ENCODE assay signal across 11 mouse cellular contexts in genomic region chr8:122735110-122735509, GRCm38 (mm10). TPM values are rescaled to one million over a fixed set of nuclear protein-coding genes. Genes with fewer than 3 reads are reported as not detected.
DNase-seq lines count a peak whose midpoint lies in the region; ATAC-seq and TF ChIP-seq lines count a peak whose summit lies in the region.
"Had no signal": no experiment of that assay in that cellular context is flagged by ENCODE, and none has a peak within 500 bp of the region (broad histone marks: within the 10 kb centered on the region; RNA-seq: fewer than 3 reads in every experiment).

No protein-coding gene starts in this region.

- no peak for ATAC-seq in heart, embryonic 15.5 days (replicated peaks; ENCODE audit: insufficient number of reproducible peaks, insufficient read depth, low FRiP score, low read depth)
- no peak for ATAC-seq in forebrain, embryonic 15.5 days (replicated peaks)
- ATAC-seq in liver, embryonic 14.5 days (ENCODE audit: insufficient read depth) = no peak

- H3K4me3 ChIP-seq in heart, embryonic 15.5 days = no peak overlapping the region
- peak overlapping the region; percentile 45 to 62 for H3K4me3 ChIP-seq in MEL (ENCODE audit: control insufficient read depth in 1 of 2, insufficient read depth in 1 of 2, low read depth in 2 of 2, low read length in 2 of 2)
- H3K4me3 ChIP-seq in forebrain, embryonic 15.5 days = no peak overlapping the region
- no peak overlapping the region for H3K4me3 ChIP-seq in liver, embryonic 14.5 days (ENCODE audit: insufficient read depth in 1 of 2, low read depth in 2 of 2, low read length in 2 of 2)
- no peak overlapping the region for H3K4me3 ChIP-seq in embryonic facial prominence, embryonic 10.5 days
- H3K4me3 ChIP-seq: embryonic facial prominence, embryonic 13.5 days had no signal

- no peak overlapping the region for H3K27ac ChIP-seq in heart, embryonic 15.5 days
- H3K27ac ChIP-seq in MEL (ENCODE audit: control insufficient read depth, low read depth, low read length) = peak overlapping the region; percentile 87
- H3K27ac ChIP-seq in forebrain, embryonic 15.5 days (replicated peaks) = peak overlapping the region; percentile 93
- no peak overlapping the region for H3K27ac ChIP-seq in liver, embryonic 14.5 days
- no peak overlapping the region for H3K27ac ChIP-seq in embryonic facial prominence, embryonic 10.5 days (replicated peaks)
- H3K27ac ChIP-seq: embryonic facial prominence, embryonic 13.5 days had no signal

- TF ChIP-seq POLR2A in MEL (IDR thresholded peaks at IDR 0.05; ENCODE audit: control insufficient read depth in 1 of 2, insufficient read depth in 1 of 2, low read depth in 1 of 2, low read length in 2 of 2, poor library complexity in 1 of 2) = no peak

- peaks cover 46% of the 10 kb centered on the region for H3K27me3 ChIP-seq in heart, embryonic 15.5 days
- no peaks in the 10 kb centered on the region for H3K27me3 ChIP-seq in MEL (ENCODE audit: control insufficient read depth in 1 of 2, insufficient read depth in 2 of 2, low read length in 2 of 2)
- H3K27me3 ChIP-seq in forebrain, embryonic 15.5 days = no peaks in the 10 kb centered on the region
- peaks cover 10% of the 10 kb centered on the region for H3K27me3 ChIP-seq in liver, embryonic 14.5 days (ENCODE audit: control insufficient read depth, insufficient read depth, low read length)
- peaks cover 25% of the 10 kb centered on the region for H3K27me3 ChIP-seq in embryonic facial prominence, embryonic 10.5 days (replicated peaks; ENCODE audit: low read depth, poor library complexity, severe bottlenecking)

- no peak; the same call in 1 of the 2 replicates for TF ChIP-seq RAD21 in MEL (IDR thresholded peaks at IDR 0.05; ENCODE audit: low read depth, low read length)

- H3K36me3 ChIP-seq in heart, embryonic 15.5 days = no peaks in the 10 kb centered on the region
- peaks cover 0 to 16% of the 10 kb centered on the region in 2 experiments; a peak in 2 of 4 replicates for H3K36me3 ChIP-seq in MEL (ENCODE audit: control insufficient read depth in 1 of 2, insufficient read depth in 2 of 2, low read length in 2 of 2)
- no peaks in the 10 kb centered on the region for H3K36me3 ChIP-seq in forebrain, embryonic 15.5 days
- H3K36me3 ChIP-seq in liver, embryonic 14.5 days (replicated peaks; ENCODE audit: control insufficient read depth, insufficient read depth, low read depth) = no peaks in the 10 kb centered on the region
- no peaks in the 10 kb centered on the region for H3K36me3 ChIP-seq in embryonic facial prominence, embryonic 10.5 days (replicated peaks)
- H3K36me3 ChIP-seq: embryonic facial prominence, embryonic 13.5 days had no signal

- WGBS in heart, embryonic 15.5 days = 61% methylated on average over 3 of the region's 3 CpGs
- WGBS in forebrain, embryonic 15.5 days = 47% methylated on average over 3 of the region's 3 CpGs
- WGBS in liver, embryonic 14.5 days (ENCODE audit: insufficient replicate concordance) = 37% methylated on average over 3 of the region's 3 CpGs
- WGBS in embryonic facial prominence, embryonic 10.5 days = 60% methylated on average over 3 of the region's 3 CpGs

- intact Hi-C loops in heart, postnatal 25 days (cut with DNase I) = no loop called here

- no peak for TF ChIP-seq EP300 in MEL (IDR thresholded peaks at IDR 0.05; ENCODE audit: low read depth in 1 of 2, low read length in 2 of 2)
- no peak for TF ChIP-seq EP300 in liver, embryonic 14.5 days (IDR thresholded peaks at IDR 0.05; ENCODE audit: low read depth)

- no peaks in the 10 kb centered on the region; the same call in 1 of the 2 replicates for H3K79me2 ChIP-seq in MEL (ENCODE audit: control insufficient read depth, insufficient read depth, low read length, poor library complexity)

- H3K4me2 ChIP-seq in heart, embryonic 15.5 days = peak overlapping the region; percentile 34; the same call in 1 of the 2 replicates
- no peak overlapping the region for H3K4me2 ChIP-seq in forebrain, embryonic 15.5 days (replicated peaks)
- H3K4me2 ChIP-seq in liver, embryonic 14.5 days (ENCODE audit: low read depth) = peak overlapping the region; percentile 54; the same call in 1 of the 2 replicates
- H3K4me2 ChIP-seq: embryonic facial prominence, embryonic 13.5 days had no signal

- H3K4me1 ChIP-seq in heart, embryonic 15.5 days (replicated peaks) = peaks cover 24% of the 10 kb centered on the region
- H3K4me1 ChIP-seq in MEL (ENCODE audit: control insufficient read depth in 1 of 2, insufficient read depth in 2 of 2, low read length in 2 of 2) = peaks cover 10 to 42% of the 10 kb centered on the region in 2 experiments
- peaks cover 64% of the 10 kb centered on the region for H3K4me1 ChIP-seq in forebrain, embryonic 15.5 days
- H3K4me1 ChIP-seq in liver, embryonic 14.5 days (replicated peaks; ENCODE audit: control insufficient read depth in 2 of 2, insufficient read depth in 2 of 2, low read length in 1 of 2) = peaks cover 23 to 27% of the 10 kb centered on the region in 2 experiments
- H3K4me1 ChIP-seq in embryonic facial prominence, embryonic 10.5 days = peaks cover 26% of the 10 kb centered on the region

- no peak overlapping the region for H3K9ac ChIP-seq in heart, embryonic 15.5 days
- H3K9ac ChIP-seq in MEL (ENCODE audit: control insufficient read depth, low read depth, low read length, poor library complexity, severe bottlenecking) = peak overlapping the region; percentile 68
- no peak overlapping the region for H3K9ac ChIP-seq in forebrain, embryonic 15.5 days (replicated peaks)
- no peak overlapping the region for H3K9ac ChIP-seq in liver, embryonic 14.5 days (replicated peaks)
- H3K9ac ChIP-seq: embryonic facial prominence, embryonic 13.5 days had no signal

- no peak for DNase-seq in heart, postnatal 25 days (ENCODE audit: low spot score)
- DNase-seq in MEL (ENCODE audit: low read depth, low spot score) = peak; percentile 66
- DNase-seq in liver, embryonic 14.5 days (ENCODE audit: low read depth in 3 of 3, low spot score in 3 of 3) = no peak
- DNase-seq in embryonic facial prominence, embryonic 10.5 days (ENCODE audit: low spot score) = no peak
- DNase-seq in thymus, postnatal 10 days (ENCODE audit: low spot score in 2 of 2) = no peak
- DNase-seq: cerebellum, adult 11 months; gastrocnemius, postnatal 14 days; lung, postnatal 10 days had no signal

- H3K9me3 ChIP-seq in heart, embryonic 15.5 days (replicated peaks) = no peaks in the 10 kb centered on the region
- H3K9me3 ChIP-seq in MEL (replicated peaks; ENCODE audit: insufficient read depth, low read length) = no peaks in the 10 kb centered on the region
- H3K9me3 ChIP-seq in forebrain, embryonic 15.5 days = no peaks in the 10 kb centered on the region
- H3K9me3 ChIP-seq in liver, embryonic 14.5 days (ENCODE audit: control insufficient read depth, low read length) = no peaks in the 10 kb centered on the region
- no peaks in the 10 kb centered on the region for H3K9me3 ChIP-seq in embryonic facial prominence, embryonic 10.5 days
- H3K9me3 ChIP-seq: embryonic facial prominence, embryonic 13.5 days had no signal

- no peak for TF ChIP-seq CTCF in MEL (IDR thresholded peaks at IDR 0.05 in 2 of 3, conservative IDR thresholded peaks at IDR 0.05 in 1 of 3; ENCODE audit: control insufficient read depth in 1 of 3, insufficient read depth in 1 of 3, low read depth in 2 of 3, low read length in 3 of 3, poor library complexity in 1 of 3, severe bottlenecking in 1 of 3)
- TF ChIP-seq CTCF in liver, embryonic 14.5 days (IDR thresholded peaks at IDR 0.05; ENCODE audit: low read depth) = no peak

TF ChIP-seq in MEL, 35 proteins besides CTCF, POLR2A, EP300 and RAD21:
- TF ChIP-seq UBTF (IDR thresholded peaks at IDR 0.05; ENCODE audit: borderline replicate concordance, insufficient read depth, low read depth, low read length) (0 out of 2 replicates have a peak, but pooled peaks have one; percentile 0), POLR2AphosphoS2 (IDR thresholded peaks at IDR 0.05; ENCODE audit: low read length) (no peak), MYB (IDR thresholded peaks at IDR 0.05; ENCODE audit: low read depth, low read length) (0 out of 2 replicates have a peak, but pooled peaks have one; percentile 25), ZKSCAN1 (IDR thresholded peaks at IDR 0.05; ENCODE audit: low read depth, low read length) (peak; percentile 95), GATA1 (IDR thresholded peaks at IDR 0.05; ENCODE audit: low read depth, low read length) (peak; percentile 32; the same call in 1 of the 2 replicates), USF1 (IDR thresholded peaks at IDR 0.05; ENCODE audit: low read depth, low read length) (no peak), TBP (IDR thresholded peaks at IDR 0.05; ENCODE audit: low read depth, low read length) (no peak)

RNA-seq across cellular contexts. Expression of gene Cbfa2t3, which starts 36.2 kb away (rescaled TPM):
- 4.2 and 5.9 TPM in 2 replicates for polyA plus RNA-seq in heart, embryonic 15.5 days (2015; fragmentation: Nextera tagmentation; extraction: Ambion mirVana)
- total RNA-seq in heart, postnatal 25 days (2021) = 10 to 100 TPM; 18.5 to 25.3 TPM
- 10.5 and 11.1 TPM in 2 replicates for total RNA-seq in MEL (2012; rRNA removed)
- 100 to 1,000 TPM in 1 of 2 experiments, not detected in 1; 102 TPM for polyA plus RNA-seq in MEL (2012; ENCODE audit: insufficient read depth in 1 of 2, insufficient read length in 2 of 2, low read depth in 1 of 2, low replicate concordance in 2 of 2, missing spikeins in 1 of 2)
- polyA plus RNA-seq in forebrain, embryonic 15.5 days (2015; fragmentation: Nextera tagmentation; extraction: Ambion mirVana) = 13.2 and 14.0 TPM in 2 replicates
- polyA plus RNA-seq in liver, embryonic 14.5 days (2012; rRNA removed) = 1.8 and 1.9 TPM in 2 replicates
- 3.3 and 5.0 TPM in 2 replicates for polyA plus RNA-seq in liver, embryonic 14.5 days (2014; fragmentation: Nextera tagmentation; extraction: Ambion mirVana)
- polyA plus RNA-seq in embryonic facial prominence, embryonic 10.5 days (2016; fragmentation: Nextera tagmentation; extraction: Ambion mirVana) = 1.7 and 2.3 TPM in 2 replicates

RNA-seq across cellular contexts. Expression of gene Acsf3, which starts 40.2 kb away (rescaled TPM):
- 13.8 and 16.3 TPM in 2 replicates for polyA plus RNA-seq in heart, embryonic 15.5 days (2015; fragmentation: Nextera tagmentation; extraction: Ambion mirVana)
- 10 to 100 TPM; 29.4 to 31.7 TPM for total RNA-seq in heart, postnatal 25 days (2021)
- total RNA-seq in MEL (2012; rRNA removed) = 17.8 and 19.4 TPM in 2 replicates
- 10 to 100 TPM in 1 of 2 experiments, not detected in 1; 37.2 TPM for polyA plus RNA-seq in MEL (2012; ENCODE audit: insufficient read depth in 1 of 2, insufficient read length in 2 of 2, low read depth in 1 of 2, low replicate concordance in 2 of 2, missing spikeins in 1 of 2)
- polyA plus RNA-seq in forebrain, embryonic 15.5 days (2015; fragmentation: Nextera tagmentation; extraction: Ambion mirVana) = 14.6 and 16.4 TPM in 2 replicates
- 4.9 and 5.4 TPM in 2 replicates for polyA plus RNA-seq in liver, embryonic 14.5 days (2012; rRNA removed)
- polyA plus RNA-seq in liver, embryonic 14.5 days (2014; fragmentation: Nextera tagmentation; extraction: Ambion mirVana) = 5.7 and 6.6 TPM in 2 replicates
- 15.9 and 16.4 TPM in 2 replicates for polyA plus RNA-seq in embryonic facial prominence, embryonic 10.5 days (2016; fragmentation: Nextera tagmentation; extraction: Ambion mirVana)

Comparison
In these comparisons a context has a peak if more than half of its experiments do, and no peak if none do; other contexts are left out.
1. H3K27ac ChIP-seq: peak in MEL (single experiment) and forebrain, embryonic 15.5 days (single experiment); none in heart, embryonic 15.5 days (single experiment), liver, embryonic 14.5 days (single experiment) and embryonic facial prominence, embryonic 10.5 days (single experiment).
2. H3K4me3 ChIP-seq: peak in MEL (2 of 2); none in heart, embryonic 15.5 days (single experiment), forebrain, embryonic 15.5 days (single experiment), liver, embryonic 14.5 days (0 of 2) and embryonic facial prominence, embryonic 10.5 days (single experiment).